Mouse (Mus musculus): ENCODE measurements around the gene Tdpoz2. TPM values are rescaled to one million over a fixed set of nuclear protein-coding genes. Genes with fewer than 3 reads are reported as not detected.

The Tdpoz2 gene
- polyA plus RNA-seq, 1 experiment from 2014 or later = not detected

Other genes starting within 250 kb of the Tdpoz2 start
- 0.97 and 1.4 TPM in 2 replicates for gene Tchh, start 210.4 kb downstream of the Tdpoz2 start, polyA plus RNA-seq (2014; fragmentation: Nextera tagmentation; extraction: Ambion mirVana)
- gene Tchhl1, start 183.9 kb downstream of the Tdpoz2 start, polyA plus RNA-seq (2014; fragmentation: Nextera tagmentation; extraction: Ambion mirVana) = not detected in 2 replicates
- 946 TPM in 2 replicates for gene S100a11, start 132.2 kb downstream of the Tdpoz2 start, polyA plus RNA-seq (2014; fragmentation: Nextera tagmentation; extraction: Ambion mirVana)
- 497 and 519 TPM in 2 replicates for gene S100a10, start 97.6 kb downstream of the Tdpoz2 start, polyA plus RNA-seq (2014; fragmentation: Nextera tagmentation; extraction: Ambion mirVana)
- not detected in 2 replicates for gene Tdpoz1, start 23.6 kb upstream of the Tdpoz2 start, polyA plus RNA-seq (2014; fragmentation: Nextera tagmentation; extraction: Ambion mirVana)
- not detected in 2 replicates for gene Gm37596, start 40.4 kb upstream of the Tdpoz2 start, polyA plus RNA-seq (2014; fragmentation: Nextera tagmentation; extraction: Ambion mirVana)
- not detected in 2 replicates for gene Gm5773, start 120.3 kb upstream of the Tdpoz2 start, polyA plus RNA-seq (2014; fragmentation: Nextera tagmentation; extraction: Ambion mirVana)
- not detected in 2 replicates for gene Tdpoz4, start 143.7 kb upstream of the Tdpoz2 start, polyA plus RNA-seq (2014; fragmentation: Nextera tagmentation; extraction: Ambion mirVana)
- not detected in 2 replicates for gene Tdpoz3, start 173.3 kb upstream of the Tdpoz2 start, polyA plus RNA-seq (2014; fragmentation: Nextera tagmentation; extraction: Ambion mirVana)

All from intestine, embryonic 14.5 days (tissue).